Mouse (Mus musculus) bone marrow macrophage, adult 2 months (primary cell): ENCODE results near the gene Zfp879. TPM values are rescaled to one million over a fixed set of nuclear protein-coding genes. Genes with fewer than 3 reads are reported as not detected.

Experiments used
- H3K27ac ChIP-seq: 2 replicates; pipeline ENCODE4 v1.5.1; 2012; ENCODE audit warnings: low read depth, low read length; ENCODE audit not compliant: insufficient read depth
- H3K4me1 ChIP-seq: 2 replicates; pipeline ENCODE4 v1.6.1; 2012; ENCODE audit warnings: low read length; ENCODE audit not compliant: control insufficient read depth, insufficient read depth
- H3K4me3 ChIP-seq: 2 replicates; pipeline ENCODE4 v1.5.1; 2012; ENCODE audit warnings: mild to moderate bottlenecking, low read length, moderate library complexity; ENCODE audit not compliant: insufficient read depth
- CTCF ChIP-seq: IDR thresholded peaks from 2 replicates; pipeline ENCODE4 v1.5.1; 2012; ENCODE audit warnings: low read depth, mild to moderate bottlenecking, low read length, moderate library complexity
- POLR2A ChIP-seq: IDR thresholded peaks from 2 replicates; pipeline ENCODE4 v1.6.1; 2012; ENCODE audit warnings: mild to moderate bottlenecking, low read depth, low read length, borderline replicate concordance
- polyA plus RNA-seq: library from polyadenylated mRNA; stranded (reverse); fragments of >200 nt; gene quantifications from 2 replicates; pipeline ENCODE4 v1.2.4, GENCODE M21; 2012; ENCODE audit not compliant: missing spikeins, insufficient read depth, insufficient read length

The Zfp879 gene
- polyA plus RNA-seq, 1 experiment: not detected

- H3K4me1 ChIP-seq: no peaks in the 10 kb centered on the region
- no peak overlapping the region for H3K4me3 ChIP-seq
- H3K27ac ChIP-seq: no peak overlapping the region
- no peak for TF ChIP-seq CTCF
- TF ChIP-seq POLR2A: no peak
Observed at GRCm38 (mm10) chr11:50847047-50847446, 5.7 kb upstream of the Zfp879 start.

GRCm38 (mm10) chr11:50845951-50846350 lies 4.6 kb upstream of the Zfp879 start:
- Histone ChIP-seq H3K4me3 (no peak overlapping the region), H3K4me1 (no peaks in the 10 kb centered on the region), H3K27ac (no peak overlapping the region)
- TF ChIP-seq POLR2A (no peak), CTCF (no peak)

- TF ChIP-seq POLR2A (no peak), CTCF (no peak)
- Histone ChIP-seq H3K4me3 (no peak overlapping the region), H3K4me1 (no peaks in the 10 kb centered on the region), H3K27ac (no peak overlapping the region)
Observed at GRCm38 (mm10) chr11:50835727-50836126, 5.6 kb downstream of the Zfp879 start.

- Histone ChIP-seq H3K4me1 (peaks cover 3% of the 10 kb centered on the region), H3K27ac (no peak within 1 kb of the TSS)
- TF ChIP-seq CTCF (no peak), POLR2A (no peak)
Observed at GRCm38 (mm10) chr11:50827010-50827953, 14.1 kb downstream of the Zfp879 start, which contains the start of gene Zfp354c. Gene Zfp354c, minus strand, starts transcription at chr11:50827724.

GRCm38 (mm10) chr11:50826214-50826613 lies 15.1 kb downstream of the Zfp879 start:
- no peak for TF ChIP-seq CTCF
- no peak for TF ChIP-seq POLR2A
- Histone ChIP-seq H3K4me3 (no peak overlapping the region), H3K27ac (no peak overlapping the region)

More at GRCm38 (mm10) chr11:50827010-50827953, 14.1 kb downstream of the Zfp879 start, which contains the start of gene Zfp354c:
- peak within 1 kb of the TSS; percentile 97 for H3K4me3 ChIP-seq

GRCm38 (mm10) chr11:50814233-50814632 lies 27.1 kb downstream of the Zfp879 start:
- Histone ChIP-seq H3K27ac (no peak overlapping the region), H3K4me1 (no peaks in the 10 kb centered on the region), H3K4me3 (no peak overlapping the region)
- TF ChIP-seq CTCF (no peak), POLR2A (no peak)

More at GRCm38 (mm10) chr11:50826214-50826613, 15.1 kb downstream of the Zfp879 start:
- H3K4me1 ChIP-seq: peaks cover 3% of the 10 kb centered on the region

- Histone ChIP-seq H3K27ac (no peak overlapping the region), H3K4me3 (no peak overlapping the region), H3K4me1 (no peaks in the 10 kb centered on the region)
- TF ChIP-seq CTCF (no peak), POLR2A (no peak)
Observed at GRCm38 (mm10) chr11:50798836-50799235, 42.5 kb downstream of the Zfp879 start.

- TF ChIP-seq POLR2A (no peak), CTCF (no peak)
- Histone ChIP-seq H3K27ac (no peak overlapping the region), H3K4me1 (no peaks in the 10 kb centered on the region), H3K4me3 (no peak overlapping the region)
Observed at GRCm38 (mm10) chr11:50797674-50798073, 43.7 kb downstream of the Zfp879 start.

Other genes starting within 250 kb of the Zfp879 start
- 0.36 and 1.0 TPM in 2 replicates for gene Adamts2, start 239.5 kb downstream of the Zfp879 start, polyA plus RNA-seq
- 0.82 and 0.89 TPM in 2 replicates for gene Zfp354c, start 13.8 kb downstream of the Zfp879 start, polyA plus RNA-seq
- not detected in 2 replicates for gene Grm6, start 9.1 kb upstream of the Zfp879 start, polyA plus RNA-seq
- not detected in 2 replicates for gene Zfp454, start 46.1 kb upstream of the Zfp879 start, polyA plus RNA-seq
- gene Zfp2, start 74.6 kb upstream of the Zfp879 start, polyA plus RNA-seq: 0.80 and 2.0 TPM in 2 replicates
- gene Zfp354b, start 90.1 kb upstream of the Zfp879 start, polyA plus RNA-seq: not detected in 2 replicates
- gene 4933414I15Rik, start 102.2 kb upstream of the Zfp879 start, polyA plus RNA-seq: not detected in 2 replicates
- not detected in 2 replicates for gene Prop1, start 112.2 kb upstream of the Zfp879 start, polyA plus RNA-seq
- gene Olfr1378, start 125.0 kb upstream of the Zfp879 start, polyA plus RNA-seq: not detected in 2 replicates
- not detected in 2 replicates for gene Olfr1377, start 140.4 kb upstream of the Zfp879 start, polyA plus RNA-seq
- not detected in 2 replicates for gene Olfr51, start 162.0 kb upstream of the Zfp879 start, polyA plus RNA-seq
- gene Olfr54, start 172.7 kb upstream of the Zfp879 start, polyA plus RNA-seq: not detected in 2 replicates
- gene Olfr1375, start 206.6 kb upstream of the Zfp879 start, polyA plus RNA-seq: not detected in 2 replicates
- gene Zfp354a, start 217.7 kb upstream of the Zfp879 start, polyA plus RNA-seq: not detected in 2 replicates